Mouse (Mus musculus) megakaryocyte progenitor cell, adult 5-6 weeks (primary cell): ENCODE measurements around the gene Cyp2c65. TPM values are rescaled to one million over a fixed set of nuclear protein-coding genes. Genes with fewer than 3 reads are reported as not detected.
"Not testable (repeated sequence)": the region's sequence is repeated elsewhere in the genome, so short reads cannot be mapped to it uniquely, and the experiment has no call there.

Experiments
- ATAC-seq: replicated peaks from 2 replicates; pipeline ENCODE4 v1.8.0; 2016; ENCODE audit warnings: mild to moderate bottlenecking, moderate TSS enrichment, inconsistent platforms; ENCODE audit not compliant: poor library complexity
- total RNA-seq, 2 experiments: library from RNA; stranded (forward) in 1 of 2; stranded (reverse) in 1 of 2; fragments of 157-497, 149-512 nt in 1 of 2; fragments of 200-1000 nt in 1 of 2; gene quantifications; 2 replicates each; pipeline versions ENCODE4 v1.2.3 to v1.2.4; 2015 to 2017

Gene Cyp2c65
- not detected in 2 replicates for total RNA-seq (2015)
- not detected in 2 replicates for total RNA-seq (2017)

DNA sequence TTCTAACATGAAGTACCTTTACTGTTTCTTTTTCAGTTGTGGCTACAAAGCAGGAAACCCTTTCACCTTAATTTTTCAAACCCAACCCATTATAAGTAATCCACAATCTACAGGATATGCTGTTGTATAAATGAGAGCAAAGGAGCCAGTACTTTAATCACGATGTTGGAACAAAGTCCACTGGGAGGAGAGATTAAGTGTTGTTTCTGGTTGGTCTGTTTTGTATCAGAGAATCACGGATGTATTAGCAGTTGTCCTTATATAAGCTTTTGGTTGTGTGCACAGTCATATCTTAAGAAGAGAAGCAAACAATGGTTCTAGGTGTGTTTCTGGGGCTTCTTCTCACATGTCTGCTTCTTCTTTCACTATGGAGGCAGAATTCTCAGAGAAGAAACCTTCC is at the start of gene Cyp2c65:
Cyp2c65 (plus strand) TSS at position 297 of the 400 bp plus-strand sequence.
- no peak for ATAC-seq

DNA sequence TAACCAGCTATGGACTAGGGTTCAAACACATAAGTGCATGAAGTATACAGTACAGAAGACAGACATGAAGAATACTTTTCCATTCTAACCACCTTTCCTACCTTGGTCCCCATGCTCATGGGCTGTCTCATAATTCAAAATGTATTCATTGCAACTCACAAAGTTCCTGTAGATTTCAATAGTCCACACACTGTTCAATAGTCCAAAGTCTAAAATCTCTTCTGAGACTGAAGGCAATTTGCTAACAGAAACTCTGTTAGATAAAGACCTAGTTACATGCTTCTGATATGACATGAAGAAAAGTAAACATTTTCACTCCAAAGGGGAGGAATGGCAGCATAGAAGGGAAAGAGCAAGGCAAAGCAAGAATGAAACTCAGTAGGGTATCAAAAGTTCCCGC is 2.9 kb upstream of the Cyp2c65 start:
- no peak for ATAC-seq

DNA sequence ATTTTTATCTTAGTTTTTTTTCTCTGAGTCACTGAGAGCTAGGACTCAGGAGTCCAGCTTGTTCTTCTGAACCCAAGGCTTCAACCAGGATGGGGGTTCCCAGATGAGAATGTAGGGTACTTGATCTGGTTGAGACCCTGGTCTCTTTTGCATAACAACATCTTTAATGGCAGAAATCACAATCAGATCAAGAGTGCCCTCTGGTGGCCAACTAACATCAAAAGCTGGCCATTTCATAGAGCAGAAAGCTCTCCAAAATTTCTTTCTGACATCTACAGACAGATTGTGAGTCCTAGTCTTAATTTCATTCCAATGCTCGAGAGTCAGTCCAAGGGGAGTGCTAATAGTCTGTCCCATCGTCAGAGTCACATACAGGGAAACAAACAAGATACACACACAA is 38.0 kb downstream of the Cyp2c65 start:
- ATAC-seq: not testable (repeated sequence)

DNA sequence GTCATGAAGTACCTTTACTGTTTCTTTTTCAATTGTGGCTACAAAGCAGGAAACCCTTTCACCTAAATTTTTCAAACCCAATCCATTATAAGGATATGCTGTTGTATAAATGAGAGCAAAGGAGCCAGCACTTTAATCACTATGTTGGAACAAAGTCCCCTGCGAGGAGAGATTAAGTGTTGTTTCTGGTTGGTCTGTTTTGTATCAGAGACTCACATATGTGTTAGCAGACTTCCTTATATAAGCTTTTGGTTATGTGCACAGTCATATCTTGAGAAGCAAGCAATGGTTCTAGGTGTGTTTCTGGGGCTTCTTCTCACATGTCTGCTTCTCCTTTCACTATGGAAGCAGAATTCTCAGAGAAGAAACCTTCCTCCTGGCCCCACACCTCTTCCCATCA is 52.8 kb downstream of the Cyp2c65 start, which contains the start of gene Cyp2c66:
Cyp2c66 (plus strand) TSS at position 255 of the 400 bp plus-strand sequence.
- ATAC-seq: no peak

Other genes starting within 250 kb of the Cyp2c65 start
- 14.5 and 15.8 TPM in 2 replicates for gene Noc3l, start 241.8 kb upstream of the Cyp2c65 start, total RNA-seq (2015)
- 35.0 and 45.5 TPM in 2 replicates for gene Noc3l, start 241.8 kb upstream of the Cyp2c65 start, total RNA-seq (2017)
- 1.7 and 2.0 TPM in 2 replicates for gene Tbc1d12, start 224.4 kb upstream of the Cyp2c65 start, total RNA-seq (2015)
- gene Tbc1d12, start 224.4 kb upstream of the Cyp2c65 start, total RNA-seq (2017): 3.0 TPM in 2 replicates
- gene Hells, start 130.1 kb upstream of the Cyp2c65 start, total RNA-seq (2015): 156 and 172 TPM in 2 replicates
- 95.7 and 125 TPM in 2 replicates for gene Hells, start 130.1 kb upstream of the Cyp2c65 start, total RNA-seq (2017)
- gene Cyp2c55, start 54.0 kb upstream of the Cyp2c65 start, total RNA-seq (2015): not detected in 2 replicates
- not detected in 2 replicates for gene Cyp2c55, start 54.0 kb upstream of the Cyp2c65 start, total RNA-seq (2017)
- not detected in 2 replicates for gene Cyp2c66, start 52.9 kb downstream of the Cyp2c65 start, total RNA-seq (2015)
- gene Cyp2c66, start 52.9 kb downstream of the Cyp2c65 start, total RNA-seq (2017): not detected in 2 replicates
- not detected in 2 replicates for gene Cyp2c29, start 208.4 kb downstream of the Cyp2c65 start, total RNA-seq (2015)
- gene Cyp2c29, start 208.4 kb downstream of the Cyp2c65 start, total RNA-seq (2017): not detected in 2 replicates